Comparison of ENCODE assay signal across 22 mouse cellular contexts in genomic region chr2:148264111-148264730, GRCm38 (mm10).
DNase-seq lines count a peak whose midpoint lies in the region; ATAC-seq and TF ChIP-seq lines count a peak whose summit lies in the region.
"Had no signal": no experiment of that assay in that cellular context is flagged by ENCODE, and none has a peak within 500 bp of the region (broad histone marks: within the 10 kb centered on the region; RNA-seq: fewer than 3 reads in every experiment).

No protein-coding gene starts in this region.

- H3K4me3 ChIP-seq in embryonic facial prominence, embryonic 13.5 days, result no peak overlapping the region
- no peak overlapping the region for H3K4me3 ChIP-seq in embryonic facial prominence, embryonic 10.5 days
- no peak overlapping the region for H3K4me3 ChIP-seq in forebrain, embryonic 16.5 days (replicated peaks; ENCODE audit: low read length)
- no peak overlapping the region for H3K4me3 ChIP-seq in midbrain, embryonic 13.5 days (replicated peaks)
- H3K4me3 ChIP-seq: erythroblast, embryonic 14.5 days; liver, embryonic 15.5 days; neural tube, embryonic 12.5 days had no signal

- peak; percentile 70; the same call in 1 of the 2 replicates for ATAC-seq in embryonic facial prominence, embryonic 13.5 days (ENCODE audit: insufficient number of reproducible peaks, insufficient read depth, low FRiP score, low TSS enrichment, low read depth)
- ATAC-seq in forebrain, embryonic 16.5 days, result peak; percentile 94
- peak; percentile 88 for ATAC-seq in midbrain, embryonic 13.5 days
- ATAC-seq: CD4-positive, CD25-positive, alpha-beta regulatory T cell, adult 4 months had no signal

- TF ChIP-seq CTCF in brain, embryonic 14.5 days (IDR thresholded peaks at IDR 0.05; ENCODE audit: borderline replicate concordance, extremely low read depth, insufficient read depth, insufficient read length), result no peak

- no peak overlapping the region for H3K27ac ChIP-seq in embryonic facial prominence, embryonic 13.5 days
- H3K27ac ChIP-seq in embryonic facial prominence, embryonic 10.5 days (replicated peaks), result no peak overlapping the region
- H3K27ac ChIP-seq in forebrain, embryonic 16.5 days (ENCODE audit: low read length), result no peak overlapping the region
- no peak overlapping the region for H3K27ac ChIP-seq in midbrain, embryonic 13.5 days
- H3K27ac ChIP-seq: liver, embryonic 15.5 days; macrophage; neural tube, embryonic 12.5 days had no signal

- H3K4me1 ChIP-seq in embryonic facial prominence, embryonic 13.5 days, result no peaks in the 10 kb centered on the region
- no peaks in the 10 kb centered on the region for H3K4me1 ChIP-seq in embryonic facial prominence, embryonic 10.5 days
- no peaks in the 10 kb centered on the region for H3K4me1 ChIP-seq in forebrain, embryonic 16.5 days (replicated peaks; ENCODE audit: control insufficient read depth, insufficient read depth, low read length)
- peaks cover 14% of the 10 kb centered on the region for H3K4me1 ChIP-seq in midbrain, embryonic 13.5 days (replicated peaks)
- H3K4me1 ChIP-seq: liver, embryonic 15.5 days; neural tube, embryonic 12.5 days had no signal

- H3K36me3 ChIP-seq in embryonic facial prominence, embryonic 13.5 days, result no peaks in the 10 kb centered on the region
- H3K36me3 ChIP-seq in embryonic facial prominence, embryonic 10.5 days (replicated peaks), result no peaks in the 10 kb centered on the region
- no peaks in the 10 kb centered on the region for H3K36me3 ChIP-seq in forebrain, embryonic 16.5 days (ENCODE audit: control insufficient read depth, insufficient read depth)
- H3K36me3 ChIP-seq in midbrain, embryonic 13.5 days, result no peaks in the 10 kb centered on the region
- H3K36me3 ChIP-seq: liver, embryonic 15.5 days; neural tube, embryonic 12.5 days had no signal

- no peak overlapping the region for H3K9ac ChIP-seq in embryonic facial prominence, embryonic 13.5 days
- no peak overlapping the region for H3K9ac ChIP-seq in forebrain, embryonic 16.5 days (replicated peaks; ENCODE audit: low read depth, low read length)
- H3K9ac ChIP-seq in midbrain, embryonic 13.5 days (replicated peaks), result no peak overlapping the region
- H3K9ac ChIP-seq: liver, embryonic 15.5 days; neural tube, embryonic 12.5 days had no signal

- H3K9me3 ChIP-seq in embryonic facial prominence, embryonic 13.5 days, result no peaks in the 10 kb centered on the region
- H3K9me3 ChIP-seq in embryonic facial prominence, embryonic 10.5 days, result no peaks in the 10 kb centered on the region
- H3K9me3 ChIP-seq in forebrain, embryonic 16.5 days (ENCODE audit: control insufficient read depth, low read length), result no peaks in the 10 kb centered on the region
- no peaks in the 10 kb centered on the region for H3K9me3 ChIP-seq in midbrain, embryonic 13.5 days
- H3K9me3 ChIP-seq: liver, embryonic 15.5 days; neural tube, embryonic 12.5 days had no signal

- DNase-seq in embryonic facial prominence, embryonic 10.5 days (ENCODE audit: low spot score), result no peak
- peak; percentile 53 for DNase-seq in brain, embryonic 14.5 days (ENCODE audit: low read depth)
- no peak for DNase-seq in spleen, postnatal 10 days (ENCODE audit: low spot score in 2 of 2)
- DNase-seq in frontal cortex, adult 2 months (ENCODE audit: extremely low spot score in 1 of 2, low spot score in 1 of 2), result no peak
- DNase-seq in gastrocnemius, postnatal 4 days (ENCODE audit: low spot score in 2 of 2), result no peak
- DNase-seq: adrenal gland, postnatal 36 days; cerebellum, adult 18-20 months; cerebellum, postnatal 25 days; gastrocnemius, postnatal 25 days; heart, postnatal 10 days; kidney, adult 2 months; kidney, postnatal 10 days; thymus, postnatal 36 days had no signal

- H3K4me2 ChIP-seq in embryonic facial prominence, embryonic 13.5 days, result no peak overlapping the region
- no peak overlapping the region for H3K4me2 ChIP-seq in forebrain, embryonic 16.5 days (ENCODE audit: low read length)
- H3K4me2 ChIP-seq in midbrain, embryonic 13.5 days (replicated peaks), result no peak overlapping the region
- H3K4me2 ChIP-seq: heart, embryonic 11.5 days; liver, embryonic 15.5 days; neural tube, embryonic 12.5 days had no signal

- WGBS in embryonic facial prominence, embryonic 13.5 days, result 59% methylated on average over 3 of the region's 3 CpGs
- WGBS in embryonic facial prominence, embryonic 10.5 days, result 88% methylated on average over 3 of the region's 3 CpGs
- 45% methylated on average over 3 of the region's 3 CpGs for WGBS in forebrain, embryonic 16.5 days
- WGBS in midbrain, embryonic 13.5 days, result 57% methylated on average over 3 of the region's 3 CpGs

- TF ChIP-seq POLR2A in brain, embryonic 14.5 days (IDR thresholded peaks at IDR 0.05; ENCODE audit: borderline replicate concordance, extremely low read depth, insufficient read depth, insufficient read length, poor library complexity, severe bottlenecking), result no peak

- no peaks in the 10 kb centered on the region for H3K27me3 ChIP-seq in embryonic facial prominence, embryonic 13.5 days
- H3K27me3 ChIP-seq in embryonic facial prominence, embryonic 10.5 days (replicated peaks; ENCODE audit: low read depth, poor library complexity, severe bottlenecking), result no peaks in the 10 kb centered on the region
- H3K27me3 ChIP-seq in forebrain, embryonic 16.5 days (replicated peaks; ENCODE audit: control insufficient read depth, insufficient read depth, low read length), result no peaks in the 10 kb centered on the region
- H3K27me3 ChIP-seq in midbrain, embryonic 13.5 days, result no peaks in the 10 kb centered on the region
- H3K27me3 ChIP-seq: liver, embryonic 15.5 days; neural tube, embryonic 12.5 days had no signal
